Mouse (Mus musculus): ENCODE measurements at regions not wholly inside any gene's neighbourhood (a gene's known extent, or its start where the extent isn't known, plus 50 kb on each side); places are given as distances from the start of the nearest gene placed in this dataset.
"Not testable (repeated sequence)": the region's sequence is repeated elsewhere in the genome, so short reads cannot be mapped to it uniquely, and the experiment has no call there.

GRCm38 (mm10) chr2:107869304-107869958 is 579.0 kb downstream of the Kcna4 start:
- no peak for DNase-seq

- DNase-seq: no peak
These were observed 589.2 kb downstream of the Kcna4 start for GRCm38 (mm10) chr2:107879663-107880062.

GRCm38 (mm10) chr2:107886063-107886762 is 595.8 kb downstream of the Kcna4 start:
- peak in 1 of 2 experiments; percentile 1 for DNase-seq

- no peak for DNase-seq
These were observed 597.8 kb downstream of the Kcna4 start for GRCm38 (mm10) chr2:107888245-107888644.

GRCm38 (mm10) chr2:107925116-107925515 is 634.7 kb downstream of the Kcna4 start:
- DNase-seq: no peak

- no peak for DNase-seq
These were observed 636.2 kb downstream of the Kcna4 start for GRCm38 (mm10) chr2:107926606-107927005.

- DNase-seq: no peak
These were observed 644.9 kb downstream of the Kcna4 start for GRCm38 (mm10) chr2:107935336-107935735.

GRCm38 (mm10) chr2:107935775-107936174 is 645.3 kb downstream of the Kcna4 start:
- no peak for DNase-seq

- no peak for DNase-seq
These were observed 650.9 kb downstream of the Kcna4 start for GRCm38 (mm10) chr2:107941374-107941773.

GRCm38 (mm10) chr2:107945837-107946451 is 655.5 kb downstream of the Kcna4 start:
- DNase-seq: peak; percentile 4 to 54

- DNase-seq: not testable (repeated sequence)
These were observed 665.2 kb downstream of the Kcna4 start for GRCm38 (mm10) chr2:107955608-107956127.

- DNase-seq: not testable (repeated sequence)
These were observed 673.5 kb downstream of the Kcna4 start for GRCm38 (mm10) chr2:107963921-107964320.

GRCm38 (mm10) chr2:107964841-107965240 is 674.4 kb downstream of the Kcna4 start:
- no peak for DNase-seq

- no peak for DNase-seq
These were observed 675.2 kb downstream of the Kcna4 start for GRCm38 (mm10) chr2:107965336-107966306.

GRCm38 (mm10) chr2:107968526-107968925 is 678.1 kb downstream of the Kcna4 start:
- no peak for DNase-seq

- no peak for DNase-seq
These were observed 679.1 kb downstream of the Kcna4 start for GRCm38 (mm10) chr2:107969526-107969925.

GRCm38 (mm10) chr2:107973528-107973927 is 683.1 kb downstream of the Kcna4 start:
- DNase-seq: no peak

- no peak for DNase-seq
These were observed 704.4 kb downstream of the Kcna4 start for GRCm38 (mm10) chr2:107994831-107995230.

GRCm38 (mm10) chr2:108011534-108011933 is 721.1 kb downstream of the Kcna4 start:
- no peak for DNase-seq

- no peak for DNase-seq
These were observed 732.8 kb downstream of the Kcna4 start for GRCm38 (mm10) chr2:108023206-108023605.

GRCm38 (mm10) chr2:108030657-108031056 is 740.2 kb downstream of the Kcna4 start:
- no peak for DNase-seq

GRCm38 (mm10) chr2:108032301-108033013 is 742.0 kb downstream of the Kcna4 start:
- no peak for DNase-seq
